Mouse (Mus musculus) 3T3-L1 (cell line): ENCODE measurements around the gene Card9.

Source experiments
- DNase-seq: peaks from one replicate; pipeline ENCODE4 v3.0.0-alpha.2; 2015; ENCODE audit warnings: low read depth, low spot score

Gene Card9

DNA sequence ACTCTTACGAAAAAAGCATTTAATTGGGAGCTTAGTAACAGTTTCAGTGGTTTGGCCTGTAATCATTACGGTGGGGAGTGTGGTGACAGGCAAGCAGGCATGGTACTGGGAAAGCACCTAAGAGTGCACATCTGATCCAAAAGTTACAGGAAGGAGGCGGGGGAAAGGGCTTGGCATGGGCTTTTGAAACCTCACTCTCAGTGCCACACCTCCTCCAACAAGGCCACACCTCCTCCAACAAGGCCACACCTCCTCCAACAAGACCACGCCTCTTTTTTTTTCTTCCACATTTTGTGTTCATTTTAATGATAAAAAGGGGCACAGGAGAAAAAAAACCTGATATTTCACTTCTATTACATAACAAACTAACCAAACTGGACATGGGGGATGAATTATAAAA is 32.9 kb downstream of the Card9 start:
- DNase-seq, result peak; percentile 58

DNA sequence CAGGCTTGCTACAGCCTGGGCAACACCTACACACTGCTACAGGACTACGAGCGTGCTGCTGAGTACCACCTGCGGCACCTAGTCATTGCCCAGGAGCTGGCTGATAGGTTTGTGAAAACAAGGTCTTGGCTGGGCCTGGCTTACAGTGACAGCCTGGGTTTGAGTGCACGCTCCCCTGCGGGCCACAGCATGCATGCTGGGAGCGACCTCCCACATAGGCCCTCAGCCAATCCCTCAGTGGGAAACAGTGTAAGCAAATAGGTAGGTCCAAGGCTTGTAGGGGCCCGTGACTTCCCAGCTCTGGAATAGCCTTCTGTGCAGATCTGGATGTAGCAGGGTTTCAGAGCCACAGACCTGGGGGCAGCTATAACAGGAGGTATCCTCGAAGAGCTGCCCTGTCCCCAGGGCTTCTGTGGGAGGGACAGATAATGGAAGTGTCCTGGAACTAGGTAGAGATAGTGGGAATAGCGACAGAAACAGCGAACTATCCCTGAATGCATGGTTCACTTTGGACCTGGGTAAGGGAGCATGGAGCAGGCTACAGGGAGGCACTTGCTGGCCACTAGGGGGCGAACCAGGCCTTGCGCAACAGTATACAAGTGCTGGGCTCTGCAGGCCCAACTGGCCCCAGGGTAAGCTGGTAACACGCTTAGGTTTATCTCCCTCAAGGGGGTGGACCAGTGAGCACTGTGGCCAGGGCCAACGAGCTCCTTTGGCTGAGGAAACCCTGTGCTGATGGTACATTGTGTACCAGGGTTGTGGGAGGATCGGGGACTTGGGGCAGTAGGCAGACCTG is 35.1 kb downstream of the Card9 start:
- DNase-seq, result peak; percentile 85

DNA sequence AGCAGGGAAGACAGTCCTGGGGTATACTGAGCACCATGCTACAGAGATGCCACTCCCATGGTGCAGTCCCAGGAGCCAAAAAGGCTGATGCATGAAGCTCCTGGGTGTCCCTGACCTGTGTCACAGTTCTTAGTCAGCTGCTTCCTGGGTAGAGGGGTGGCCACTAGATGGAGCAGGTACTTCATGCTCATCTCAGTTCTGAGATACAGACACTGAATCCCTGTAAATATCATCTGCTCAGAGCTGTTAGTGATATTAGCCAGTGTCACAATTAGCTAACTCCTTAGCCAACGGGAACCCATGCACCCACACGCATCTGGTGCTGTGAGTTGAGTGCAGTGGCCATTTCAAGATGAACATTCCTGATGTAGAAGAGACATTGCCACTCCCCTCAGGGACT is 35.8 kb downstream of the Card9 start:
- DNase-seq, result peak; percentile 57

DNA sequence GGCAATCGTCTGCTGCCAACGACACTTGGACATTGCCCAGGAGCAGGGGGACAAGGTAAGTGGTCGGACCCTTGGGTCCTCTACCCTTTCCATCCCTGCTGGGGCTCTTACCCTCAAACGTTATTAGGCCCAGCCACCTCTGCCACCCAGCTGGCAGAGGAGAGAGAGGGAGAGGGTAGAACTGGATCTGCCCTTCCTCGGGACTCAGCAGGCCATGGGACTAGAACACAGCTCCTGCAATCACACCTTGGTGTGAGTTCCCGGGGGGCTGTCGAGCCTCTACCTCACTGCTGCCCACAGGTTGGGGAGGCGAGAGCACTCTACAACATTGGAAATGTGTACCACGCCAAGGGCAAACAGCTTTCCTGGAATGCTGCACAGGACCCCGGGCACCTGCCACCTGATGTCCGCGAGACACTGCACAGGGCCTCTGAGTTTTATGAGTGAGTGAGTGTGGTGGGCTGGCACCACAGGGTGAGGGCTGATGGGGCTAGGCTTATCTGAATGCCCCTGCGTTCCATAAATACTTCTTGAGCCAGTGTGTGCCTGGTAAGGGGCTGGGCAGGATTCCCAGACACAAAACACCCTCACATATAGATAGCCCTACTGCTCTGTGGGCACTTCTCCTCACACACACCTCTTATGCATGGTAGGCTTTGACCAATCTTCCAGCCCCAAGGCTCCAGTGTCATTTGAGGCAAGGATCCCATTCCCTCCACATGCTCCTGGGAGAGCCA is 37.0 kb downstream of the Card9 start:
- DNase-seq, result no peak

DNA sequence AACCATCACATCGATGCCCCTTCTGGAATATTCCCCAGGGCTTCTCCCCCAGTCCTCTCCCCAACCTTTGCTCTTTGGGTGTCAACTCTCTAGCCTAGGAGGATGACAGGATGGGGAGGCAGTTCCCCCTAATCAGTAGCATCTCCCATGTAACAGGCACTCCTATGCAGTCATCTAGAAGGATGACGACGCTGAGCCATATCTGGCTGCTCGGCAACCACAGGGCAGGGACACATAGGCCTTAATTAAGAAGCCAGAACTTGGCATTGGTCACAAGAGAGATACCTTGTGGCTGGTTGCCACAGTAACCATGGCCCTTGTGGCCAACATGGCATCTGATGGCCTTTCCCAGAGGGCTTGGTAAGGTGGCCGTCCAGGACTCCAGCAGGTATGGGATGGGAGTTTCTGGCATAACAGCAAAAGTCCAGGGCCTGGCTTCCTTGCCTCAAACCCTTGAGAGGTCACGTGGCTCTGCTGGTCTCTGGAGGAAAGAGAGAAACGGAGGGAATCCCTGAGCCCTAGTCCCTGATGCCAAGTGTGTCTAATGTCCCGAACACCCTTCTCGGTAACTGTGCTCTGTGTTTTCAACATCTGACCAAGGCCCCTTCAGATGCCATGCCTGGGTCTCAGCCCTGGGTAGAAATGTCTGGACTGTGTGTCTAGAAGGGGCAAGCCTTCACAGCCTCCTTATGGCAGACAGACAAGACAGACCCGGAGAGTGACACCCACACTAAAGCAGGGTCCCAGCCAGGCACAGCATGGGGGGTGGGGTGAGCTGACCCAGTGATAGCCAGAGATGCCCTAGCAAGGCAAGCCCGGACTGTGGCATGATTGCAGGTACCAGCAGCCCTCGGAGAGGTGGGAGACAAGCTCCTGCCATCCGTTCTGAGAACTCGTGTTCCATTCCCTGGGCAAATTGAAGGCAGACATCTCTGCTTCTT is 40.2 kb downstream of the Card9 start:
- DNase-seq, result no peak

DNA sequence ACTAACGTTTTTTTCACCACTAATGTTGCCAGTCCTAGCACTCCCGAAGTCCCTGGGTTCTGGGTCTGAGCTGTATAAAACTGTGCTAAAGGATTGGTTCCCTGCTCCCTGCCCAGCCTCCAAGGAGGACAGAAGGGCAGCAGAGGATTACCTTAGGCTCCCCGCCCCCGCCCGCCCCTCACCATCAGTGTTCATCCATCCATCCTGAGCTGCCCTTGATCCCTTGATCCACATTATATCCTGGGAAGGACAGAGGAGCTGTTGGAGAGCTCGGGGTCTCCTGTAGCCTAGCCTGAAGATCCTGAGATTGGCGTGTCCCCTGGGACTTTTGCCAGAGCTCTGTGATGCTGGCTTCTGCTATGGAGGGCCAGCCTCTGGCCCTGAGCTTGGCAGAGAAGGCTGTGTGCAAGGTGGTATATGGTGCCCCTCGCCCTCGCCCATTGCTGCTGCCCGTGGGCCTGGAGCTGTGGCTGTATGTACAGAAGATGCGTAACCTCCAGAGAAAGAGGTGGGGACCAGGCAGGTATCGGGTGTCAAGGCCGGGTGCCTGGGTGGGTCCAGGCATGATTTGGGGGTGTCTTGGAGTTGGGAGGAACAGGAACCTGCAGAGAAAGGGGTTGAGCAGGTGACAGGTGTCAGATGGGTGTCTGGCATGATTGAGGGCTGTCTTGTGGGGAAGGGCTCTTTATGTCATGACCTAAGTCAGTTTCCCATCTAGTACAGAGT is 41.0 kb downstream of the Card9 start:
- no peak for DNase-seq

DNA sequence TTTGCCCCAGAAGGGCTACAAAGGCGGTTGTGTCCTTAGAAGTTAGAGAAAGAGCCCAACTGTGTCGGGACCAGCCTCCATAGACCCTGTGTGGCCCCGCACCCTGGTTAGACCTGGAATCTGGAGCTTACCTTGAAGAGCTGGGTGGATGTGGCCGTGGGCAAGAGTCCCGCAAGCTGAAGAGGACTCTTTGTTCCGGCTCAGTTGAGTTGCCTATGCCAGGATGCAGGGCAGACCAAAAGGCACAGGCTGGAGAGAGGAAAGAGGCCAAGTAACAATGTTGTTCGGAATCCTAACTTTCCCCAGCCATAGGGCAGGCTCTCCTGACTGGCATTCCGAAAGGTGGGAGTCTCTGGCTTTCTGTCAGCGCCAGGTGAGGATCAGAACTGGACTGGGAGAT is 41.6 kb downstream of the Card9 start:
- no peak for DNase-seq

DNA sequence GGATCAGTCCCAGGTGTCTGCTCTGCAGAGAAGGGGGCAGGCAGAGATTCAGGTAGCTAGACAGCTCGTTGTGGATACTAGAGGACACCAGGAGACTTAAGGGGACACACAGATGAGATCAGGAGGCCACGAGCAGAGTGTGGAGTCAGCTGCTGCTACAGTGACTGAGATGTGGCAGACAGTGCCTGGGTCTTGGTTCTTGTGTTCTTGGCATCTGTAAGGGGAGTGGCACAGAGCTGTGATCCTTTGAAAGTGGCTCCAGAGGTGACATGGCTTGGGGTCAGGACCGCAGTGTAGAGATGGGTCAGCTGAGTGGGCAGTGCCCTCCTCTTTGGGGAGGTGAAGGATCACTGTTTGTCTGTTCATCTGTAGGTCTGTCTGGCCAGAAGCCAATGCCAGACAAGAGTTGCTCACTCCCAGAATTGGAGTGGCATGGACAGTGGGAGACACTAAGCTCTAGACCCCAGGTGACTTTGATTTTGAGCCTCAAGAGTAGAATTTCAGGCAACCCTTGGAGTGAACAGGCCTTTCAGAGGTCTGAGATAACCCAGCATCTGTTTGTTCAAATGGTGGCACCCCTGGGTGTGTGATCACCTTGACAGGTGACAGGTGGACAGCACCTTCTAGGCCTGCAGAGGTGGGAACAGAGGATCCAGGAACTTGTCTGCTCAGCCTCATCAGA is 42.6 kb downstream of the Card9 start:
- DNase-seq, result no peak

DNA sequence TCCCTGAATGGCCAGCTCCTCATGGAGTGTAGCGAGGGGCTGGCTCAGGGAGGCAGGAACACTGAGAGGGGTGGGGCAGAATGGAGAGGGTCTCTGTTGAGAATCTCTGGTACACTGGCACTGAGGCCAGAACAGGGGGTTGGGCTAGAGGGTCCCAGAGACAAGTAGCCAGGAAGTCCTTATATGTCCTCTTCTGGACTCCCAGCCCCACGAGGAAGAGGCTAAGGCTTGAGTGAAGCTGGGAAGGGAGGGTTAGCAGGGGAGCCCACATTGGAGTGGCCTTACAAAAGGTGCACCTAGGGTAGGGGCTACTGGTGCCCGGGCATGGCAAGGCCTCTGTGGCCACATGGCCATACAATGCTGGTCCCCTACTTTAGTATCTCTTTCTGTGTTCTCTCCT is 43.3 kb downstream of the Card9 start:
- DNase-seq, result no peak

DNA sequence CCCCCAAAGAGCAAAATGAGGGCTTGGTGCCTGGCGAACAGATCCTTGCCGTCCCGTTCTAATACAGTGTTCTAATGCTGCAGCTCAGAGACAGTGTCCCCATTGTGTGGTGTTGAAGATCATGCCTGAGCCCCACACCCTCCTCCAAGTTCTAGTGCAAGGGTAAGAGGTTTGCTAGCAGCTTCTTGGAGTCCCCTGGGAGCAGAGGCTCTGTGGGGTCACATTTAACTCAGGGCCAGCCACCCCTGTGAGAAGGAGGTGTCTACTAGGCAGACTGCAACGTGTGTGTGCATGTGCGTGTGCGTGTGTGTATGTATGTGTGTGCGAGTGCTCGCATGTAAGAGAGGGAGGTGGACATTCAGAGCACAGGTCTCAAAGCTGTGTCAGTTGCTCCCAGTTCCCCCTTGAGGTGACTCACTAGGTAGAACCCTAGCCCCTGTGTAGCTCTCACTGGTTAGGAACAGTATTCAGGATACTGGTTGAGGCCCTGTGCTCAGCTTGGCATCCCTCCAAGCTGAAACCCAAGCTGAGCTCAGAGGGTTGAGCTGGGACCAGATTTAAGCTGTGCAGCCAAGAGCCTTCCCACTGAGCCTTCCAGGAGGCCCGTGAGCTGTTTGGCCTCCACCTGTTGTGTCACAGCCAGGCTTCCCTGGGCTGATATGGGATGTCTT is 44.0 kb downstream of the Card9 start:
- peak; percentile 76 for DNase-seq

DNA sequence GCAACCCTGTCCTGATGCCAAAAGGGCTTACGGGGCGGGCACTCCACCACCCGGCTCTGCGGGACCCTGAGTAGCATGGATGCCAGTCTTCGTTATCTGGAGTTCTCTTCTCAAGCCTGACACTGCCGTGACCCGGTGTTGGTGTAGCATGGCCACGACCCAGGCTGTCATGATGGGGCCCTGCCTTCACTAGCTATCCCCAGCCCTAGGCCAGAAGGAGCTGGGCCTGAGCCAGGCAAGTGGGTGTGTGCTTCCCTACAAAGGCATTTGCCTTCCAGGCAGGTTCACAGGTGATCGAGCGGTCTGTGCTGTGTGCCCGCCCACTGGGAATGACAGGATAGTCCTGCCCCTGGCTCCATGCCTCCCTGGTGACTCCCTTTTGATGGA is 44.8 kb downstream of the Card9 start:
- peak; percentile 66 for DNase-seq

DNA sequence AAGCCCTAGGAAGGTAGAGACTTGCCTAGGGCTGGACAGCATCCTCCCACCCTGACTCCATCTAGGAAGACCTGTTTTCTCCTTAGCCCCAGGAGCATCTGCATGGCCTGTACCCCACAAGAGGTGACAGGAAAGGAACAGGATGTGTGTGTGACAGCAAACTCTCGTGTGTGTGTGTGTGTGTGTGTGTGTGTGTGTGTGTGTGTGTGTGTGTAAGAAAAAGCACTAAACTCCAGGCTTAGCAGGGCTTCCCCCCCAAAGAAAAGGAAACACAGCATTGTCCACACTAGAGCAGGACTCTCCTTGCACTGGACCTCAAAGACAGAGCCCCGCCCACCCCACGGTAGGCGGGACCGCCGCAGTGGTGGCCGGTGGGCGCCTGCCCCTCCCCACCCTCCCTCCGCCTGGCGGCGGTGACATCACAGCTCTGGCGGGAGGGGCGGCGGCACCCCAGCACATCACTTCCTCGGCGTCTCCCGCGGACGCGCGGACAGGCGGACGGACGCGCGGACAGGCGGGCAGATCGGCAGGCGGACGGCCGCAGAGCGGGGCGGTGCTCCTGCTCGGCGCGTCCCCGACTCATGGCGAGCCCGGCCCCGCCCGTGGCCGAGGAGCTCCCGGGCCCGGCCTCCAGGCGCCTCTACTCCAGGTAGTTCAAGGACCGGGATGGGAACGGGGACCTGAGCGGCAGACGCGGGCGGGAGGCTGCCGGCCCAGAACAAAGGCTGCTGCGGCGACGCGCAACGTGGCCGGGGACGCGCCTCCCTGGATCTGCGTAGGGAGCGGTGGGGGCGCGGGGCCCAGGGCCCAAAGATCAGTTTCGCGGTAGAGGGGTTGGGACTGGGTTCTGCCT is 45.4 kb downstream of the Card9 start, which contains the start of gene Gpsm1:
Gene Gpsm1, plus strand, starts transcription at position 444 of the 853 bp plus-strand sequence.
- DNase-seq, result peak; percentile 69

DNA sequence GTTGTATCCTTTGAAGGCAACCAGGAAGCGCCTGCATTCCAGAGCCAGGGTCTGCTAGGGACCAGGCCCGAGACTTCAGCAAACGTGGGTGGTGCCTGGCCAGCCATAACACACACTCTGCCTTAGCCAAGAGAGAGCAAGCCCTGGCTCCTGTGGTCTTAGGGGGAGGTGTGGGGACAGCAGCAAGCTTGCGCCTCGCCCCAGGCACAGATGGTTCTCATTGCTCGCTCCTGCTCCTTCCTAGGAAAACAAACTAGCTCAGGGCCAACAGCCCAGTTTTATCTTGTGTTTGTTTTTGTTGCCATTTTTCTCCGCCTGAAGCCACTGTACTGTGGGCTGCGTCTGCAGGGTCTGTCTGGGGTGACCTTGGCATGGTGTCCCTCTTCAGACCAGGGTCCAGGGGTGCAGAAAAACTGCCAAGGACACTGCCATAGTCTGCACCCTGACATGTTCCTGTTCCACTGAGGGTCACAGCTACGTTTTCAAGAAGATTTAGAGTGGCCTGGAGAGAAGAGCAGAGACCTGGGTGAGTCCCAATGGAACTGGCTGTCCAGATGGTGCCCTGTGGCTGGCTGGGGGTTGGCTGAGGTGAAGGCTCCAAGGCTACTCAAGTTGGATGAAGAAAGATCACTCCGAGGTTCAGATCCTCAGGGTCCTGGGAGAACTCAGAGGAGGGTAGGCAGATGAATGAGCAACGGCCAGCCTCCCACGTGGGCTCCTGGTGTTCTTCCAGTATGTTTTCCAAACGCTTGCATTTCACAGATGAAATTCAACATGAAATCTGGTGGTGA is 46.2 kb downstream of the Card9 start:
- peak; percentile 76 for DNase-seq

DNA sequence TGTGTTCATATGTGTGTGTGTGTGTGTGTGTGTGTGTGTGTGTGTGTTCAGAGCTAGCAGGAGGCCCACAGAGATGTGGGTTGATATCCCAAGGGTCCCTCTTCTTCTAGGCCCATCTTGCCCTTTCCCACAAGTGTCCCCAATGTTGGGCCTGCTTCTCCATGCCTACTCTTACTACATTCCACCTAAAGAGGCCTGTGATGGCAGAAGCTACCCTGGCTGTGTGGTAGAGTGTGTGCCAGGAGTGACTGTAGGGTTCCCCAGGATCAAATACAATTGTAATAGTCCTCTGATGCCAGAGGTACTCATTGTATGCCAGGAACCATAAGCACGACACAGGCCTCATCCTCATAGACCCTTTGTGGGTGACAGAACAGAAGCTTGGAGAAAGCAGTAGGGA is 47.3 kb downstream of the Card9 start:
- DNase-seq, result no peak

DNA sequence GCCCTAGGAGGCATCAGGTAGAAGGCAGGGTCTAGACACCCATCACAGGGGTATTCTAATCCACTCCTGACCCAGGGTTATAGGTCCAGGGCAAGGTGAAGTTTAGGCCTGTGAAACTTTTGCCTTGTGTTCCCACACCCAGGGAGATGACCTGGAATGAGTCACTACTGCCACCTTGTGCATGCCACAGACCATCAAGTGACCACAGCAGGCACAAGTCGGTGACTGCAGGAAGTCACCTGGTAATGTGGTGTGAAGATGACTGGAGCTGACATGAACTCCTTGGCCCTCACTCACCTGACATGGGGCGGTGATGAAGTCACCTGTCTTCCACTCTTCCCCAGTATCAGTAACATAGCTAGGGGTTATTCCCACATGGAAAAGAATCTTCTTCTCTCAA is 47.9 kb downstream of the Card9 start:
- no peak for DNase-seq

DNA sequence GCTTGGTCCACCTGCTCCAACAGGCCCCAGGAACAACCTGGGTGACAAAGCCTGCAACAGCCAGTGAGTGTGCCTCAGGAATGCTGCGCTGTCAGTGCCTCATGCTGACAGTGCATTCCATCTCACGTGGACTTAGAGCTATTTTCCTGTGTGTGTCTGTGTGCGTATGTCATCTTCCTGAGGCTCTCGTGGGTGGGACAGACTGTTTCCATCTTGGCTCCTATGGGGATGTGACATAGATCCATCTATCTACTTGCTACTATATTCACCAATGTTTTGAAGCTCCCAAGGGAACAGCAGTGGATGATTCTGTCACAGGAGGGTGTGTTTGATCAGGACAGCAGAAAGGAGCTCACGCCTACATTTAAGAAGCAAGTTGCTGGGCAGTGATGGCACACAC is 48.8 kb downstream of the Card9 start:
- DNase-seq, result no peak

DNA sequence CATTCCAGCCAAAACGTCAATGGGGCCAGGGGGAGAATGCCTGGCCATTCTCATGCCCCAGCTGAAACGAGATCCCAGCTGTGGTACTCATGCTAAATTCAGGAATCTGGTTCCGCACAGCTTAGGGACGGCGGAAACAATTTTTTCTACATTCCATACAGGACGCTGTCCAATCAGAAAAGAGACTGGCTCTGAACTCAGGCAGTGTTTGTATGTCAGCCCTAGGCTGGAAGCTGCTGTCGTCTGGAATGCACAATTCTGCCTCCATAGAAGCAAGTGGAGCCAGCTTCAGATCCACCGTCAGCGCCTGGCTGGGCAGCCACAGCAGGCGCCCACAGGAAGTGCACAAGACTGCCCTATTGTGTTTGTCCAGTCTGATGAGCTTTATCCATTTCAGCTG is 51.0 kb downstream of the Card9 start:
- peak; percentile 62 for DNase-seq

DNA sequence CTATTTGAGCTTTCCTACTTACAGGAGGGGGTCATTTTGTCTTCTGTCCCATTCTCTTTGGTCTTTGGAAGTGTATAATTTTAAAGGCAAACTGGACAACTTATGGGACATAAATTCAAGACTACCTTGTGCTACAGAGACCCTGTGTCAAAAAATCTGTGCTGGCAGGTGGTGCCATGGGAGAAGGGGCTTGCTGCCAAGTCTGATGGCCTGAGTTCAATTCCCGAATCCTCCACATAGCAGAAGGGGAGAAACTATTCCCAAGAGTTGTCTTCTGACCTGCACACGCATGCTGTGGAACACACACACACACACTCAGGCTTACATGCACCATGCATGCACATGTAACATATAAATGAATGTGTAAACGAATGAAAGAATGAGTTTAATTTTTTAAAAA is 54.0 kb downstream of the Card9 start:
- DNase-seq, result no peak
